Mouse (Mus musculus) megakaryocyte, adult 5-6 weeks (primary cell): Measurements from ENCODE around the gene Serp2. TPM values are rescaled to one million over a fixed set of nuclear protein-coding genes. Genes with fewer than 3 reads are reported as not detected.

Experiments
- ATAC-seq: 2 replicates; pipeline ENCODE4 v1.8.0; 2016; ENCODE audit warnings: mild to moderate bottlenecking, inconsistent platforms; ENCODE audit not compliant: poor library complexity, severe bottlenecking
- total RNA-seq, 2 experiments: library from RNA; stranded (forward) in 1 of 2; stranded (reverse) in 1 of 2; fragments of 153-499, 151-499 nt in 1 of 2; fragments of 221-1000, 200-1000 nt in 1 of 2; gene quantifications; 2 replicates each; pipeline versions ENCODE4 v1.2.3 to v1.2.4; 2015 to 2017

Gene Serp2
- total RNA-seq, 2 experiments from 2014 or later: not detected

DNA sequence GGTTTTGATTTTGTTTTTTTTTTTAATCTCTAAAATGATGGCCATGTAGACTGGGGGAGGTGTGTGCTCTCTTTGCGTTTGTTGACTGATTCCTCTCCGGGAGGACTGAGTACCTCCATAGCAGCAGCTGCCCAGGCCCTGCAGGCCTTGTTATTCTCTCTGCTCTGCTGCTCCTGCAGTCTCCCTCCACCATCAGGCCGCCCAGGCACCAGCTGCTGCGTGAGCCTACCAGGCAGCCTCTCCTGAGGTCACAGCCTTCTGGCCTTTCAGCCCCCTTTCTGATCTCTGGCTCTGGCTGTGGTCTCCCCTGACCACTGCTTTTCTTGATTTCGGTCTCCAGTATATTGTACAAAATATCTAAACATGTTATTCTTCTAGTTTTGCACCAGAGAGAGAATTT is 56.7 kb downstream of the Serp2 start:
- no peak for ATAC-seq

DNA sequence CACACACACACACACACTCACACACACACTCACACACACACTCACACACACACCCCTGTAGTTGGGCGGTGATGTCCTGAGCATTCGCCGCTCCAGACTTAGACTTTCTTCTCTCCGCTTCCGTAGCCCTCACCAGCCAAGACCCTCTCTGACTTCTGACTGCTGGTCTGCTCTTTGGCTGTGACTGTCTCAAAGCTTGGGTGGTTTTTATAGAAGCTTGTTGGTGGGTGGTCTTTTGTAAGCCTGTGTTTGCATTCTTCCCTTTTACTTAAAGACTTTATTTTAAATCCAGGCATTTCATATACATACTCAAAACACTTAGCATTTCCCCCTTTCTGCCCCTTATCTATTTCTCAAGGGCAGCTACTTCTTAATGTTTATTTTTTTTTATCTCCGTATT is 57.2 kb downstream of the Serp2 start:
- ATAC-seq: no peak

- ATAC-seq: peak; percentile 71
Observed at GRCm38 (mm10) chr14:76498210-76498609, 58.5 kb downstream of the Serp2 start.

DNA sequence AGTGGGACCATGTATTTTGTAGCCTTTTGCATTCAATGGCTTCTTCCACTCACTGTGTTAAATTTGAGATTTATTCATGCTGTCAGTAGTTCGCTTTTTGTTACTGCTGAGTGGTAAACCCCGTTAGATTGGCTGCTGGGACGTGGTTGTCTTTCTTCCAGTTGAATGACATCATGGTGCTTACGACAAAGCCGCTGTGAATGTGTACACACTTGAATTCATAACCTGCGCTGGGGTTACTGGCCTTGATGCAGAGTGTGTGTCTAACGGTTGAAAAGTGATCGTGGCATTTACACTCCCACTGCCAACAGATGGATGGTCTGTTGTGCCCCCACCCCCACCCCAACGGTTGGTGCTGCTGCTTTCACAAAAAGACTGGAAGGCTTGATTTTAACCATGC is 59.5 kb downstream of the Serp2 start:
- ATAC-seq: no peak

- ATAC-seq: no peak
Observed at GRCm38 (mm10) chr14:76495022-76495421, 61.7 kb downstream of the Serp2 start.

GRCm38 (mm10) chr14:76489128-76489527 is 67.6 kb downstream of the Serp2 start:
- no peak for ATAC-seq

DNA sequence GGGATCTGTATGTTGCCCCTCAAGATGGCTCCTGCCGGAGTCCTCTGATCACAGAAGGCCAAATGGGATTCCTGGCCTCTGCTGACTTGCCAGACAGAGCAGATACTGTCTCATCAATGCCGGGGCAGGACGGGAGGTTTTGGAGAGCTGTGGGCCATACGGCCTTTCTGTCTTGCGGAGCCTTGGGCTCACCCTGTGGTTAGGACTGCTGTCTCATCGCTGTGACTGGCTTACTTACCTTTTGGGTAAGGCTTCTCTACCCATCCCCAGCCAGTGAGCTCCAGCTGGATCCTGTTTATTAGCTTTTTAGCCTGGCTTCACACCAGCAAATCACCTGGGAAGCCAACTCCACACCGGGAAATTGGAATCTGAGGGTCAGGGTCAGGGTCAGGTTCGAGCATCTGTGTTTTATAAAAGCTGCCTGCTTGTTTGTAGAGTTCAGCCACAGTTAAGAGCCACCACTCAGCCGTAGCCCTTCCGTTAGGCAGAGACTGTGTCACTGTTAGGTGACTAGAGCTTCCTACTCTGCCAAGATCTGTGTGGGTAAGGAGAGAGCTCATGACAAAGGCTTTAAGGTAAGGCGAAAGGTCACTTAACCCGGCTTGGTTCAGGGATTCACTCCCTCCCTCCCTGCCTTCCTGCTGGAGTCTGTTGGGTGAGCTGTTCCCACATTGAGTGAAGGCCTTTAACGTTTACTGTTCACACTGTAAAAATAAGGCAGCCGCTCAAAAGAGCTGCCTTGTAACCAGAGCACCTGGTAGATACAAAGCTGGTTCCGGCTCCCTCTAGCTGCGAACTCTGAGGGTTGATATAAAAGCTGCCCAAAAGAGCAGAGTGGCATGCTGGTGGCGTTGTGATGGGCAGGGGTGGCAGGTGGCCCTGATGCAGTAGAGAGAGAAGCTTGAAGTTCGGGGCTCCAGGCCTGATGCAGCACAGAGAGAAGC is 68.3 kb downstream of the Serp2 start:
- ATAC-seq: no peak

DNA sequence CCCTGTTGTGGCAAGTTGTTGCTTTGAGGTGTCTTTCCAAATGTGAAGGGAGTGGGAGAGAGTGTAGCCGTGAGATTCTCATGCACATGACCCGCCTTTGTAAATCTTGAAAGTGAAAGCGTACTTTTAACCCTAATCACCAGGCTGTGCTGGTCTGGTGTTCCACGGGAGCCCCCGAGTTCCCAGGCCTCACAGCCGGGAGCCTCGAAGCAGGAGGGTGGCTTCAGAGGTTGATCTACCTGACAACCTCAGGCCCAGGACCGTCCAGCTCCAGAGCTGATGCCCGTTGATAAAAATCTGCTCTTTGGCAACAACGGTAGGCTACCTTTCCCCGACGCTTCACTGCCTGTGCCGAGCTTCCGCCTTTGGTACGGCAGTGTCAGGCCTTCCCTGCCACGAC is 69.1 kb downstream of the Serp2 start:
- ATAC-seq: no peak

GRCm38 (mm10) chr14:76483701-76484100 is 73.0 kb downstream of the Serp2 start:
- no peak for ATAC-seq

Other genes with a start within 250 kb of the Serp2 start
- gene Tsc22d1, start 141.9 kb downstream of the Serp2 start, total RNA-seq (2015): 25.8 and 34.1 TPM in 2 replicates
- gene Tsc22d1, start 141.9 kb downstream of the Serp2 start, total RNA-seq (2017): 15.9 and 17.3 TPM in 2 replicates